Mouse (Mus musculus) limb, embryonic 12.5 days (tissue): Measurements from ENCODE around the gene Dpm1. TPM values are rescaled to one million over a fixed set of nuclear protein-coding genes. Genes with fewer than 3 reads are reported as not detected.

Experiments used
- ATAC-seq: fragments of 200-750 bp; cut with Nextera tagmentation; 2 replicates; pipeline ENCODE4 v1.8.0; 2017; ENCODE audit warnings: low read depth, moderate TSS enrichment; ENCODE audit not compliant: insufficient number of reproducible peaks, insufficient read depth, low FRiP score, low TSS enrichment
- H3K27ac ChIP-seq: fragments of 300-500 bp; sonication (generic); 2 replicates; pipeline ENCODE4 v1.5.1; 2016; ENCODE audit warnings: mild to moderate bottlenecking, moderate library complexity
- H3K27me3 ChIP-seq: fragments of 300-500 bp; sonication (generic); 2 replicates; pipeline ENCODE4 v1.6.1; 2016; ENCODE audit warnings: mild to moderate bottlenecking, moderate library complexity
- H3K36me3 ChIP-seq: fragments of 300-500 bp; sonication (generic); 2 replicates; pipeline ENCODE4 v1.6.1; 2016; ENCODE audit warnings: mild to moderate bottlenecking, moderate library complexity
- H3K4me1 ChIP-seq: fragments of 300-500 bp; sonication (generic); replicated peaks from 2 replicates; pipeline ENCODE4 v1.6.1; 2016
- H3K4me2 ChIP-seq: fragments of 300-500 bp; sonication (generic); 2 replicates; pipeline ENCODE4 v1.6.1; 2016; ENCODE audit warnings: mild to moderate bottlenecking, moderate library complexity
- H3K4me3 ChIP-seq: fragments of 300-500 bp; sonication (generic); replicated peaks from 2 replicates; pipeline ENCODE4 v1.5.1; 2016; ENCODE audit warnings: mild to moderate bottlenecking
- H3K9ac ChIP-seq: fragments of 300-500 bp; sonication (generic); replicated peaks from 2 replicates; pipeline ENCODE4 v1.6.1; 2016; ENCODE audit warnings: mild to moderate bottlenecking, moderate library complexity
- H3K9me3 ChIP-seq: fragments of 300-500 bp; sonication (generic); 2 replicates; pipeline ENCODE4 v1.6.1; 2016; ENCODE audit warnings: mild to moderate bottlenecking, moderate library complexity
- WGBS: fragments of 180-500 bp; shearing (Covaris S2); methylation state at CpG from one replicate; pipeline ENCODE4 v1.1.7; 2016; 5-methylcytosine and 5-hydroxymethylcytosine counted together
- polyA plus RNA-seq: library from polyadenylated mRNA; unstranded; fragments of >200 nt; fragmentation: Nextera tagmentation; extraction: Ambion mirVana; gene quantifications from 2 replicates; pipeline ENCODE4 v1.2.1, GENCODE M21; 2016

The Dpm1 gene
- polyA plus RNA-seq = 72.4 and 73.8 TPM in 2 replicates

DNA sequence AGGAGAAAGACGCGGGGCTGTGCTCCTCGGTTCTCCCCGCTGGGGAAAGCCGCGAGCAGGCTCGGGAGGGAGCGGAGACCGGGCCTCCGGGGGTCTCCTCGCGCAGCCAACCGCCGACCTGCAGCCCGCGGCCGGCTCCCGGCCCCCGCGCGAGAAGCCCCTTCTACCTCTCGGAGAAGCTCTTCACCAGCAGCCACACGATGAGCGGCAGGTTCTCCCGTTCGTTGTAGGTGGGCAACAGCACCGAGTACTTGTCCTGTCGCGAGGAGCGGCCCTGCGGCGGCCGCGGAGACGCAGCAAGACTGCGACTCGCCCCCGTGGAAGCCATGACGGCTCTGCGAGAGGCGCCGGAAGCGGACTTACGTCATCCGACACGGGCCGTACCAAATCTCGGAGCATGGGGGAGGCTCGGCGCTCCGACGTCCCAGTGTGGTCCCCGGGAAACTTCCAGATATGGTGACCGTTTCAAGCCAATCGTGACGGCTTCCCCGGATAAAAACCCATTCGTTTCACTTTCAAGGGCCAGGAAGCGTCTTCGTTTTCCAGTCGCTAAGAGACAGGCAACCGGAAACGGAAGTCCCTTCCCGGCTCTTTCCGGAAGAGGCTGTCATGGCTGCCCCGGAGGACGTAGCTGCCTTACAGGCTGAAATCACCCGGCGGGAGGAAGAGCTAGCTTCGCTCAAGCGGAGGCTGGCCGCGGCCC is at the start of gene Dpm1, which contains the start of the genes Gm20716 and Mocs3:
Dpm1 (minus strand) TSS at position 566 of the 703 bp plus-strand sequence.
Gm20716 (minus strand) TSS at position 339 of the 703 bp plus-strand sequence.
Mocs3 (plus strand) TSS at position 597 of the 703 bp plus-strand sequence.
- H3K27me3 ChIP-seq = no peaks in the 10 kb centered on the region
- H3K9ac ChIP-seq = peak within 1 kb of the TSS; percentile 90
- peak within 1 kb of the TSS; percentile 100 for H3K4me2 ChIP-seq
- under 1% methylated on average over 71 of the region's 73 CpGs for WGBS
- ATAC-seq = peak; percentile 75; the same call in 1 of the 2 replicates
- no peaks in the 10 kb centered on the region for H3K9me3 ChIP-seq
- peaks cover 40% of the 10 kb centered on the region for H3K36me3 ChIP-seq
- H3K27ac ChIP-seq = peak within 1 kb of the TSS; percentile 87
- H3K4me1 ChIP-seq = peaks cover 26% of the 10 kb centered on the region
- peak within 1 kb of the TSS; percentile 100 for H3K4me3 ChIP-seq

DNA sequence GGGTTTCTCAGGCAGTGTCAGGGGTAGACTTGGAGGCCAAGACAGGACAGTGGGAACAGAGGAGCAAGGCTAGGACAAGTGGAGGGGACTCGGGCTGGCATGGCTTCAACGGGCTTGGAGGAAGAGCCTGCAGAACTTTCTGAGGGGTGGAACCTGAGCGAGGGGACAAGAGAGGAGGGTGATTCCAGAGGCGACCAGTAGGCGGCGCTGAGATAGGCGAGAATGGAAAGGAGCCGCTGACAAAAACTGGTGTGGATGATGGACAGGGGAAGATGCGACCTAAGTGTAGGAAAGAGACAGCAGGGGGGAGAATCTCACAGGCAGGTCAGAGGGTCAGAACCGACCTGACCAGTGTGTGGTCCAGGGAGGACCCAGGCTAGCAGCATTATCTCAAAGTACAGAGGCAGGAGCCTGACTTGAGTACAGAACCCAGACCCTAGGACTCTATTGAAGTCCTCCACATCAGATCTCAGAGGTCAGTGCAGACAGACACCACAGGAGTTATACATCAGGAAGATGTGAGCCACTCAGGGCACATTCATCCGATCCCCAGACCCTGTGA is 44.1 kb upstream of the Dpm1 start:
- Histone ChIP-seq H3K27me3 (peaks cover 72% of the 10 kb centered on the region), H3K36me3 (no peaks in the 10 kb centered on the region), H3K4me3 (no peak overlapping the region), H3K4me1 (0 out of 2 replicates have a peak, but pooled peaks cover 6% of the 10 kb centered on the region), H3K9me3 (no peaks in the 10 kb centered on the region), H3K4me2 (no peak overlapping the region), H3K9ac (no peak overlapping the region), H3K27ac (no peak overlapping the region)
- no peak for ATAC-seq
- WGBS = 10% methylated on average over 11 of the region's 11 CpGs

DNA sequence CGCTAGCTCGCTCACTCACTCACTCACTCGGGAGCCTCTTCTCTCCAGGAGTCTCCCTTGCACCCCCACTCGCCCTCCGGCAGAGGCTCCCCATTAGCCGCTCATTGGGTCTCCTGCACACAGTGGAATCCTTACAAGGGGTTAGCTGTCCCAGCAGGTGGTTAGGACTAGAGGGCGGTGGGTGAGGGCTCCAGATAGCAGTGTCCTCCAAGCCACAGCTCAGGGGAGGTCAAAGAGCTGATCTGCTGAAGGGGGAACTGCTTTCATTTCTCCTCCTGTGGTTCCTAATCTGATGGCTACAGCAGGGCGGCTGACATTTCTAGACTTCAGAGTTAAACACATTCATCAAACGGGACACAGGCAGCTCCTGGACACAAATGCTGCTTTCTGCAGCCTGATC is 43.0 kb upstream of the Dpm1 start:
- H3K4me1 ChIP-seq = 0 out of 2 replicates have a peak, but pooled peaks cover 6% of the 10 kb centered on the region
- no peaks in the 10 kb centered on the region for H3K36me3 ChIP-seq
- ATAC-seq = no peak
- no peak overlapping the region for H3K27ac ChIP-seq
- H3K27me3 ChIP-seq = peaks cover 68% of the 10 kb centered on the region
- no peak overlapping the region for H3K4me3 ChIP-seq
- no peaks in the 10 kb centered on the region for H3K9me3 ChIP-seq
- no peak overlapping the region for H3K9ac ChIP-seq
- 33% methylated on average over 9 of the region's 9 CpGs for WGBS
- H3K4me2 ChIP-seq = no peak overlapping the region

DNA sequence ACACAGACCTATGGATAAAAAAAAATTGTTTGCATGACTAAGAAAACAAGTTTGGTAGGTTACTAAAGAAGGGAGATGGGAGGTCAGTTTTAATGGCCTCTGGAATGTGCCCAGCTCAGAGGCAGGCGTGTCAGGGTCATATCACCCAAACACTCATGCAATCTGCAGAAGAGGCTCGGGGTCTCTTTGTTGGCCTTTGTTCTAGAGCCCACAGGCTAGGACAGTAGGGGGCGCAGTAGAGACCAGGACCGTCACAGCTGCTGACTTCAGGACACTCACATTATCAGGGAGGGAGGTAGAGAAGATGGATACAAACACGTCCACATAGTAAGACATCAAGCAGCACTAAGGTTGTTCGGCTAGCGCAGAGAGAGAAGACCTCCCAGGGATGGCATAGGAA is 37.6 kb upstream of the Dpm1 start:
- Histone ChIP-seq H3K4me3 (peak overlapping the region; percentile 16), H3K4me2 (peak overlapping the region; percentile 50), H3K9ac (0 out of 2 replicates have a peak overlapping the region, but pooled peaks have one; percentile 42), H3K4me1 (0 out of 2 replicates have a peak, but pooled peaks cover 1% of the 10 kb centered on the region), H3K27ac (no peak overlapping the region), H3K36me3 (no peaks in the 10 kb centered on the region), H3K9me3 (no peaks in the 10 kb centered on the region), H3K27me3 (peaks cover 22% of the 10 kb centered on the region)
- WGBS = 32% methylated on average over 7 of the region's 7 CpGs
- ATAC-seq = 0 out of 2 replicates have a peak, but pooled peaks have one; percentile 34

DNA sequence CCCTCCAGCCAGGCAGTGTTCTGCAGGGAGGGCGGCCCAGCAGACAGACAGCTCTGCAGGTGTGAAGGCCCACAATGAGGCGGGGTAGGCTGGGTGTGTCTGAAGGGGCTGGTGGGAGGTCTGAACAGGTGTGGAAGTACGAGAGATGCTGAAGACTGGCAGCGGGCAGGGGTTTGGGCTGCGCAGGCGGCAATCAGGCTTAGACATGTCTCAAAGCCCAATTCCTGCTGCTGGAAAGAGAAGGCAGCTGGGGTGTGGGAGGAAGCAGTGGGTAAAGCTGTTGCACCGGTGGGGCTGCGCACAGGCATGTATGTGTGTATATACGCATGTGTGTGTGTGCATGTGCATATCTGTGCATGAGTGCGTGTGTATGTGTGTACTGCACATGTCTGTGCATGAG is 30.5 kb upstream of the Dpm1 start:
- Histone ChIP-seq H3K27me3 (peaks cover 16% of the 10 kb centered on the region), H3K36me3 (no peaks in the 10 kb centered on the region), H3K4me2 (no peak overlapping the region), H3K4me3 (no peak overlapping the region), H3K27ac (no peak overlapping the region), H3K9ac (no peak overlapping the region), H3K4me1 (no peaks in the 10 kb centered on the region), H3K9me3 (no peaks in the 10 kb centered on the region)
- 89% methylated on average over 10 of the region's 10 CpGs for WGBS
- ATAC-seq = no peak

DNA sequence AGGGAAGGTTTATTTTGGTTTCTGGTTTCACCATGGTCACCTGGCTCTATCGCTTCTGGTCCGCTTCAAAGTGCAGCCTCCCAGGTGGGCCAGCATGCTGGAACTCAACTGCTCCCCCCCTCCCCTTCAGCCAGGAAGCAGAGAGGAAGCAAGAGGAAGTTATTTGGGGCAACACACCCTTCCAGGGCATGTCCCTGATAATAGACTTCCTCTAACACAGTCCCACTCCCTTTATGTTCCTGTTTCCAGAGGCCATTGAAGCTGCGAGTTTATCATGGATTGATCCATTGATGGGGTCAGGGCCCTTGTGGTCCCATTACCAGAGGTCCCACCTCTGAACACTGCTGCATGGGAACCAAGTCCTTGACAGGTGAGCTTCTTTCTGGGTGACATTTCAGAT is 29.7 kb upstream of the Dpm1 start:
- 88% methylated on average over 3 of the region's 3 CpGs for WGBS
- Histone ChIP-seq H3K4me1 (no peaks in the 10 kb centered on the region), H3K4me2 (no peak overlapping the region), H3K36me3 (no peaks in the 10 kb centered on the region), H3K27ac (no peak overlapping the region), H3K9ac (no peak overlapping the region), H3K4me3 (no peak overlapping the region), H3K9me3 (no peaks in the 10 kb centered on the region), H3K27me3 (peaks cover 16% of the 10 kb centered on the region)
- no peak for ATAC-seq

DNA sequence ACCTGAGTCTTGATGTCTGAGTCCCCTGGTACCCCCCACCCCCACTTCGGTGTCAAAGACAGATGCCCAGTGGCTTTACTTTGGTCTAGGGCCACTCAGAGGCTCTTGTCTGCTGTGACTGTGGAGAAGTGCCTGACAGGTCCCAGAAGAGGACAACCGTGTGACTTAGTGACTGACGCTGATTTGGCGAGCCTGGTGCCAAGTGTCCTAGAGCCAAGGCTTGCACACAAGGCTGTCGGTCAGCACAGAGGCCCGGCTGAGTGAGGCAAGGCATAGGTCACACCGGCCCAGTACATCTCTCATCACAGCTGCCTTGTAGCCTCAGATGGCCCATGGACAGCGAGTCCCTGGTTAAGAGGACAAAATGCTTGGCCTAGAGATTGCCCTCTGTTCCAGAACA is 28.7 kb upstream of the Dpm1 start:
- Histone ChIP-seq H3K4me3 (no peak overlapping the region), H3K27me3 (peaks cover 16% of the 10 kb centered on the region), H3K9ac (no peak overlapping the region), H3K27ac (no peak overlapping the region), H3K36me3 (no peaks in the 10 kb centered on the region), H3K9me3 (no peaks in the 10 kb centered on the region), H3K4me1 (peaks cover under 1% of the 10 kb centered on the region; the same call in 1 of the 2 replicates), H3K4me2 (no peak overlapping the region)
- WGBS = 92% methylated on average over 8 of the region's 8 CpGs
- ATAC-seq = no peak

DNA sequence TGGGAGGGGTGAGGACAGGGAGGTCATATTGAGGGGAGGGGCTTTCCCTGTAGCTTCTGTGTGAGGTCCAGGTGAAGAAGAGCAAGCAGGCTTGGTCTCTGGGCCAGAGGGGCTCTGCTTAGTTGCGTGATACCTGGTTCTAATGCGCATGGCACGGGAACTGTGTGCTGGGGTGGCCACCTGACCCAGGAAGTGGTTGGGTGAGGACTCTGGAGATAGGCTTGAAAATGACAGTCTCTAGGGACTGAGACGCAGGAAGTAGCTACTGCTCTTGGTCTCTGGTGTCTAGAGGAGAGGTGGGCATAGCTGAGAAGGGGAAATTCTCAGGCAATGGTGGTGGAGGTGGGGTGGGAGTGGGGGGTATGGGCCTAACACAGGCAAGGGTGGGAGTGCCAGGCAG is 26.8 kb upstream of the Dpm1 start:
- WGBS = 87% methylated on average over 4 of the region's 4 CpGs
- H3K4me1 ChIP-seq = peaks cover 11% of the 10 kb centered on the region; the same call in 1 of the 2 replicates
- no peak for ATAC-seq
- no peak overlapping the region for H3K9ac ChIP-seq
- no peak overlapping the region for H3K4me2 ChIP-seq
- no peak overlapping the region for H3K4me3 ChIP-seq
- H3K27me3 ChIP-seq = peaks cover 7% of the 10 kb centered on the region
- H3K9me3 ChIP-seq = no peaks in the 10 kb centered on the region
- H3K27ac ChIP-seq = no peak overlapping the region
- H3K36me3 ChIP-seq = no peaks in the 10 kb centered on the region

DNA sequence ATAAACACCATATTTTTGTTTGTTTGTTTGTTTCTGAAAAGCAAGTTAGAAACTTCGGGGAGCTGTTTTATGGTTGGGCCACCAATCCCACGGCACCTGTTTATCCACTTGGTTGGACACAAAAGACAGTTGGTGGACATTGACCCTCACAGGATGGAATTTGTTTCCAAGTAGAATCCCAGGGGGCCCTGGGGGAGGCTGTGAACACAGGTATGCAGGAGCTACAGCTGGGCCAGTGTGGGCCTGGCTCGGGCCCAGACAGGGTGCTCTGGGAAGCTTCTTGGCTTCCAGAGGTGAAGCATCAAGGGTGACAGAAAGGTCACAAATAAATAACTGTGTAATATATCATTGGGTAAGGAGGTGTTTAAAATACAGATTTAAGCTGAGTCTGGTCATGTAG is 26.1 kb upstream of the Dpm1 start:
- no peak overlapping the region for H3K27ac ChIP-seq
- no peaks in the 10 kb centered on the region for H3K9me3 ChIP-seq
- H3K36me3 ChIP-seq = no peaks in the 10 kb centered on the region
- no peak for ATAC-seq
- H3K4me3 ChIP-seq = no peak overlapping the region
- WGBS = 79% methylated on average over 3 of the region's 3 CpGs
- no peak overlapping the region for H3K4me2 ChIP-seq
- H3K27me3 ChIP-seq = peaks cover 3% of the 10 kb centered on the region
- H3K9ac ChIP-seq = no peak overlapping the region
- H3K4me1 ChIP-seq = peaks cover 11% of the 10 kb centered on the region; the same call in 1 of the 2 replicates

DNA sequence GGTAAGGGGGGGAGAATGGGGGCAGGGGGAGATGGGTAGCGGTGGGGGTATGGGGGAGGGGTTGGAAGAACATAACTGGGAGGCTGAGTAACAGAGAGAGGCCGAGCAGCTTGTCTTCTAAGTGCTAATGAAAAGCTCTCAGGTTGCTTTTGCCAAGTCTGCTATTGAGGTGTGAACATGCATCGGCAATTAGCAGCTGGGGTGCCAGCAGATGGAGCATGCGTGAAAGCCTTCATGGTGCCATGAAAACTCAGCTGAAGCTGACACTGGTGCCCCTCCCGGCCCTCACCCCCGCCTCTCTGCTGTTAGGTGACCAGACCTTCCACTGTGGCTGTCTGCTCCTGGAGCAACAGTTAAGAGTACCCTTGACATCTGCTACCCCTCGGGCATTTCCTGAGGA is 23.4 kb upstream of the Dpm1 start:
- H3K27me3 ChIP-seq = peaks cover 3% of the 10 kb centered on the region; the same call in 1 of the 2 replicates
- WGBS = 23% methylated on average over 7 of the region's 7 CpGs
- H3K27ac ChIP-seq = no peak overlapping the region
- H3K9me3 ChIP-seq = no peaks in the 10 kb centered on the region
- peaks cover 11% of the 10 kb centered on the region; the same call in 1 of the 2 replicates for H3K4me1 ChIP-seq
- H3K36me3 ChIP-seq = no peaks in the 10 kb centered on the region
- no peak overlapping the region for H3K4me3 ChIP-seq
- no peak overlapping the region for H3K9ac ChIP-seq
- no peak overlapping the region for H3K4me2 ChIP-seq
- no peak for ATAC-seq

DNA sequence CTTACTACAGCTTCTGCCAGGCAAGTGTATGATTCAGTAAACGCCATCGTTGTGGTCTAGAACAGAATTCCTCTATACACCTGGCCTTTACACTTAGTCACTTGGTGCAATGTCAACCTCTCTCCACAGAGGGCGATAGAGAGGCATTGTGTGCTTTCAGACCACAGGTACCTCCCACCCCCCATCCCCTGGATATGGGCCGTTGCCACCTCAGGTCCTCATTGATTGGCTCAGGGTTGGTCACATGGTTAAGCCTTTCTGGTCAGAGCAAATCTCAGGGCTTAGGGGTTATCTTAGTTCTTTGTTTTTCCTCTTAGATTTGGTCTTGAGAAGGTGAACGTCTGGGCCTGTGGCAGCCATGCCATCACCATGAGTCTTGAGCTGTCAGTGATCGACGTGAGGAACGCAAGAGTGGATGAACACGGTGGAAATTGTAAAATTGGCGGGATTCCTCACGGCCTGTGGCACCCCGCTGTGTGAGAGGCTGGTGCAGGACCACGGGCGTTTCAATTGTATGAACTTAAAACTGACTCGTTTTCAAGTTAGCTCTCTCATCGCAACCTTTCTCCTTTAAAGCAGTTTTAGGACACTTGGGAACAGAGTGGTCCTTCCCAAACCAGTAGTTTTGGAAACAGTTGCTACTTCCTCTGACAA is 22.4 kb upstream of the Dpm1 start:
- no peak overlapping the region for H3K27ac ChIP-seq
- peaks cover 11% of the 10 kb centered on the region; the same call in 1 of the 2 replicates for H3K4me1 ChIP-seq
- H3K36me3 ChIP-seq = no peaks in the 10 kb centered on the region
- peaks cover 3% of the 10 kb centered on the region; the same call in 1 of the 2 replicates for H3K27me3 ChIP-seq
- no peak for ATAC-seq
- H3K9me3 ChIP-seq = no peaks in the 10 kb centered on the region
- WGBS = 12% methylated on average over 16 of the region's 16 CpGs
- H3K9ac ChIP-seq = no peak overlapping the region
- peak overlapping the region; percentile 46 for H3K4me2 ChIP-seq
- H3K4me3 ChIP-seq = peak overlapping the region; percentile 23
